15 mouse cellular contexts compared by ENCODE assay signal in the genomic region with DNA sequence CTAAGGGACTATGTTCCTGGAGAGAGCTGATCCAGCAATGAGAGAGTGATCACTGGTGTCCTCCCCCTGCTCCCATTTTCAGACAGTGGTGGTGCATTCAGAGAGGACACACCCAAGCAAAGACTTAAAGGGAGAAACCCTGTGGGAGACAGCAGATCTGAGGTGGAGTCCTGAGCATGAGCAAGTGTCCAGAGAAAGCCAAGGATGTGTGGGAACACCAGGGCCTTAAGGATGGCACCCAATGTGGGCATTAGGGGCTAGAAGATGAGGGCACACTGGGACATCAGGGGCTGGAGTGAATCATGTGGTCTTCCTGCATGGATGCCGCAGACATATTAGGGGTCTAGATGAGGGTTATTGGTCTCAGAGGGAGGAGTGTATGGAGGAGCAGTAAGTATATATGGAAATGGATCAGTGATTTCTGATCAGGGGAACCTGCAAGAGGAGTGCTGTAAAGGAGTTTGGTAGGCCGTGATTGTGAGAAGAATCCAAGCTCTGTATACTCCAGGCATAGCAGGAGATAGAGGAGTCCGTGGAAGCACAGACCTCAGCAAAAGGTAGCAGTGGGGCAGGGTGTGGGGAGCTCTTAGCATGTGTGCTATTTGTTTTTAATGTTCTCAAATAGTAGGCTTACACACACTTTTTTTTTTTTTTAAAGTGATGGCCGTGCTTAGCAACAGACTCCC. TPM values are rescaled to one million over a fixed set of nuclear protein-coding genes. Genes with fewer than 3 reads are reported as not detected.
DNase-seq lines count a peak whose midpoint lies in the region; ATAC-seq and TF ChIP-seq lines count a peak whose summit lies in the region.
"Had no signal": no experiment of that assay in that cellular context is flagged by ENCODE, and none has a peak within 500 bp of the region (broad histone marks: within the 10 kb centered on the region; RNA-seq: fewer than 3 reads in every experiment).

No protein-coding gene starts in this region.

- no peak for TF ChIP-seq CTCF in layer of hippocampus, adult 2 months (conservative IDR thresholded peaks at IDR 0.05)
- no peak for TF ChIP-seq CTCF in Patski (IDR thresholded peaks at IDR 0.05)
- no peak for TF ChIP-seq CTCF in intestine, postnatal 0 days (IDR thresholded peaks at IDR 0.05; ENCODE audit: low read depth)

- H3K4me2 ChIP-seq in intestine, postnatal 0 days (replicated peaks; ENCODE audit: low read depth) = no peak overlapping the region
- no peak overlapping the region for H3K4me2 ChIP-seq in hindbrain, embryonic 13.5 days
- H3K4me2 ChIP-seq: liver, embryonic 11.5 days; midbrain, embryonic 15.5 days had no signal

- H3K27me3 ChIP-seq in Patski = no peaks in the 10 kb centered on the region
- no peaks in the 10 kb centered on the region for H3K27me3 ChIP-seq in intestine, postnatal 0 days (replicated peaks; ENCODE audit: control insufficient read depth, insufficient read depth, low read length)
- H3K27me3 ChIP-seq in hindbrain, embryonic 13.5 days = no peaks in the 10 kb centered on the region
- H3K27me3 ChIP-seq: midbrain, embryonic 15.5 days had no signal

- in situ Hi-C loops in Patski (cut with MboI; ENCODE audit: low pct_unique_long_range_greater_than_20kb) = no loop called here

- POLR2A ChIA-PET in Patski (lab: Charles Lee) = no interaction called here

- DNase-seq in layer of hippocampus, adult 2 months (ENCODE audit: low spot score in 2 of 2) = no peak
- no peak for DNase-seq in layer of hippocampus, postnatal 36 days
- DNase-seq in Patski (ENCODE audit: low read depth, low spot score) (no peak), adipocyte (ENCODE audit: low spot score) (peak; percentile 39)
- no peak for DNase-seq in spleen, postnatal 36 days (ENCODE audit: low spot score in 2 of 2)
- DNase-seq in kidney, adult 8-10 months = no peak
- DNase-seq: adrenal gland, postnatal 25 days; cerebellum, adult 9-10 months had no signal

- H3K4me1 ChIP-seq in intestine, postnatal 0 days (replicated peaks; ENCODE audit: control insufficient read depth, insufficient read depth, low read length) = no peaks in the 10 kb centered on the region
- H3K4me1 ChIP-seq in hindbrain, embryonic 13.5 days (replicated peaks) = no peaks in the 10 kb centered on the region
- H3K4me1 ChIP-seq: midbrain, embryonic 15.5 days had no signal

- H3K4me3 ChIP-seq in layer of hippocampus, adult 2 months = no peak overlapping the region
- H3K4me3 ChIP-seq in intestine, postnatal 0 days (ENCODE audit: low read depth, low read length) = no peak overlapping the region
- H3K4me3 ChIP-seq in hindbrain, embryonic 13.5 days = no peak overlapping the region
- H3K4me3 ChIP-seq: midbrain, embryonic 15.5 days had no signal

- H3K9me3 ChIP-seq in intestine, postnatal 0 days (ENCODE audit: control insufficient read depth) = no peaks in the 10 kb centered on the region
- no peaks in the 10 kb centered on the region; the same call in 1 of the 2 replicates for H3K9me3 ChIP-seq in hindbrain, embryonic 13.5 days
- H3K9me3 ChIP-seq: midbrain, embryonic 15.5 days had no signal

- H3K36me3 ChIP-seq in intestine, postnatal 0 days (ENCODE audit: control insufficient read depth, insufficient read depth) = no peaks in the 10 kb centered on the region
- H3K36me3 ChIP-seq in hindbrain, embryonic 13.5 days = no peaks in the 10 kb centered on the region
- H3K36me3 ChIP-seq: midbrain, embryonic 15.5 days had no signal

- CTCF ChIA-PET in Patski (lab: Charles Lee) = interaction anchor here (1.7 kb wide), 1 partner anchor 45 kb away, joined by 5 read pairs; the partner anchor contains the start of gene Col6a2

- ATAC-seq in Patski = peak; percentile 8
- no peak for ATAC-seq in intestine, postnatal 0 days
- no peak for ATAC-seq in hindbrain, embryonic 13.5 days (ENCODE audit: low FRiP score)
- ATAC-seq: CD4-positive, CD25-positive, alpha-beta regulatory T cell, adult 4 months; hindbrain, postnatal 0 days; midbrain, embryonic 15.5 days had no signal

- WGBS in intestine, postnatal 0 days = 75% methylated on average over 4 of the region's 4 CpGs
- 92% methylated on average over 4 of the region's 4 CpGs for WGBS in hindbrain, embryonic 13.5 days

- H3K9ac ChIP-seq in intestine, postnatal 0 days (ENCODE audit: low read depth, low read length) = no peak overlapping the region
- no peak overlapping the region for H3K9ac ChIP-seq in hindbrain, embryonic 13.5 days
- H3K9ac ChIP-seq: midbrain, embryonic 15.5 days had no signal

- peak overlapping the region; percentile 61 for H3K27ac ChIP-seq in layer of hippocampus, adult 2 months
- 0 out of 2 replicates have a peak overlapping the region, but pooled peaks have one; percentile 17 for H3K27ac ChIP-seq in intestine, postnatal 0 days (ENCODE audit: low read depth, low read length)
- H3K27ac ChIP-seq in hindbrain, embryonic 13.5 days = no peak overlapping the region
- H3K27ac ChIP-seq: hindbrain, postnatal 0 days; midbrain, embryonic 15.5 days had no signal

RNA-seq across cellular contexts. Expression of gene Col6a2, which starts 45.0 kb away (rescaled TPM):
- total RNA-seq in layer of hippocampus, adult 2 months (2021) = 1 to 10 TPM; 4.7 to 4.8 TPM
- 1 to 10 TPM; 3.8 to 6.1 TPM for total RNA-seq in layer of hippocampus, postnatal 36 days (2021)
- polyA plus RNA-seq in Patski (2021) = 6.2 TPM
- polyA plus RNA-seq in intestine, postnatal 0 days (2015; fragmentation: Nextera tagmentation; extraction: Ambion mirVana) = 99.2 and 101 TPM in 2 replicates
- 23.5 and 27.6 TPM in 2 replicates for polyA plus RNA-seq in hindbrain, embryonic 13.5 days (2015; fragmentation: Nextera tagmentation; extraction: Ambion mirVana)
- total RNA-seq: MEL had no signal
- polyA plus RNA-seq: CD4-positive, CD25-positive, alpha-beta regulatory T cell, adult 4 months had no signal

RNA-seq across cellular contexts. Expression of gene Col6a1, which starts 57.6 kb away (rescaled TPM):
- 10 to 100 TPM; 19.6 to 23.2 TPM for total RNA-seq in layer of hippocampus, adult 2 months (2021)
- 10 to 100 TPM; 20.6 to 21.8 TPM for total RNA-seq in layer of hippocampus, postnatal 36 days (2021)
- 34.8 TPM for polyA plus RNA-seq in Patski (2021)
- polyA plus RNA-seq in intestine, postnatal 0 days (2015; fragmentation: Nextera tagmentation; extraction: Ambion mirVana) = 112 and 113 TPM in 2 replicates
- 24.1 and 28.8 TPM in 2 replicates for polyA plus RNA-seq in hindbrain, embryonic 13.5 days (2015; fragmentation: Nextera tagmentation; extraction: Ambion mirVana)
- total RNA-seq: MEL had no signal
- polyA plus RNA-seq: CD4-positive, CD25-positive, alpha-beta regulatory T cell, adult 4 months had no signal
